Mouse (Mus musculus): ENCODE data around the gene Dlgap1. TPM values are rescaled to one million over a fixed set of nuclear protein-coding genes. Genes with fewer than 3 reads are reported as not detected.

Dlgap1 gene
- polyA plus RNA-seq, 1 experiment: 0.26 TPM

DNA sequence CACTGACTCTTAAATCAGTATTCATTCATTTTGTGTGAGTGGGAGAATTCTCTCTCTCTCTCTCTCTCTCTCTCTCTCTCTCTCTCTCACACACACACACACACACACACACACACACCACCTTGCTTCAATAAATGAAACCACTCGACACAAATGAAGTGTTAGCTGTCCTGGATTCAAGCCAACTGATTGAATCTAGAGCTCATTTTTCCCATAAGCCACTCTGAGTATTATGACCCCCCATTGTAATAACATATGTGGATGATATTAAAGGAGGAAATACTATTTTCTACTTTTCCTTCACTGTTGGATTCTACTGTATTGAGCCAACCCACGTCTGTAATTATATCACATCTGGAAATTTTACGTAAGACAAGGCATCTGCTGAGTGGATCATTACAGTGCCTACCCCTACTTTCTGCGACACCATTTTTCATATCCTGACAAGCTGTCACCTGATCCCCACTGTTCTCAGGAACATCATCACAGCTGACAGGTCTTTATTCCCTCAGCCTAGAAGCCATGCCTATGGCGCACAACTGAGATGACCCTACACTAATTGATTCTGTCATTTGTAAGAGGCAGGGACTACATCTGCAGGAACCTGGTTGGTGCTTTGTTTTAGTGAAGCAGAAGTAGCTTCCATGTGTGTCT is 645.7 kb downstream of the Dlgap1 start:
- Histone ChIP-seq H3K27ac (ENCODE audit: insufficient read depth, low read length) (no peak overlapping the region), H3K4me3 (ENCODE audit: insufficient read depth, low read length) (no peak overlapping the region), H3K4me1 (ENCODE audit: control insufficient read depth, insufficient read depth, low read length) (no peaks in the 10 kb centered on the region)
- no peak for TF ChIP-seq CTCF (IDR thresholded peaks at IDR 0.05; ENCODE audit: borderline replicate concordance, insufficient read depth, low read length)
- TF ChIP-seq POLR2A (IDR thresholded peaks at IDR 0.05; ENCODE audit: low read depth, low read length): no peak

DNA sequence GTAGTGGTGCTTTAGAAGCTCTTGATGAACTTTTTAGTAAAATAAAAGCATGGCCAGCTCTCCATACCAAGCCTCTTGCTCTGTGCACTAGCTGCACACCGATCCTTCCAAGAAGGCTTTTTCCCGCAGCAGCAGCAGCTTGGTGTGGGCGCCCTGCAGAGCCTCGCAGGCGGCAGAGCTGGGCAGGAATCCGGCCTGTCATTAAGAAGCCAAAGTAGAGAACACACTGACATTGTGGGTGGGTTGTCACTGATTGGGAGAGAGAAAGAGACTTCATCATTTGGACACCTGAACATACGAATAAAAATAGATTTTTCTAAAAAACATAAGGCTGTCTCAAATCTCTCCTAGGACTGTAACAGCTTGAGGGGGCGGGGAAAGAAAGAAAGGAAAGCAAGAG is 653.6 kb downstream of the Dlgap1 start:
- Histone ChIP-seq H3K27ac (ENCODE audit: insufficient read depth, low read length) (no peak overlapping the region), H3K4me1 (ENCODE audit: control insufficient read depth, insufficient read depth, low read length) (no peaks in the 10 kb centered on the region), H3K4me3 (ENCODE audit: insufficient read depth, low read length) (no peak overlapping the region)
- TF ChIP-seq CTCF (IDR thresholded peaks at IDR 0.05; ENCODE audit: borderline replicate concordance, insufficient read depth, low read length) (no peak), POLR2A (IDR thresholded peaks at IDR 0.05; ENCODE audit: low read depth, low read length) (no peak)

DNA sequence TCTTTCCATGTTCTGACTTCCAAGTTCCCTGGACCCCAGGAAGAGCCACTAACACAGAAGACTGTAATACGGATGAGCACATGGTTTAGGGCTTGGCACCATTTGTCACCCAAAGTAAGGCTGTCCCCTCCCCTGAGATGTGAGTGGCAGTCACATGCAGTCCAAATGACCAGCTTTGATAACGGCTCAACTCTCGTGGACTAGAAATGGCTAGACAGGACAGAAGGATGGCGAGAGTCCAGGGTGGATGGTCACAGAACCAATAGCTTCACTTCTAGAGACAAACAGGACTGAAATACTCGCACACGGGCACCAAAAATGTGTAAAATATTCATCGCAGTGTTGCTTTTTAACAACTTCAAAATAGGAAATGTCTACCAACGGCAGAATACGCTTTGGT is 657.5 kb downstream of the Dlgap1 start:
- Histone ChIP-seq H3K4me3 (ENCODE audit: insufficient read depth, low read length) (no peak overlapping the region), H3K4me1 (ENCODE audit: control insufficient read depth, insufficient read depth, low read length) (no peaks in the 10 kb centered on the region), H3K27ac (ENCODE audit: insufficient read depth, low read length) (no peak overlapping the region)
- no peak for TF ChIP-seq POLR2A (IDR thresholded peaks at IDR 0.05; ENCODE audit: low read depth, low read length)
- no peak for TF ChIP-seq CTCF (IDR thresholded peaks at IDR 0.05; ENCODE audit: borderline replicate concordance, insufficient read depth, low read length)

DNA sequence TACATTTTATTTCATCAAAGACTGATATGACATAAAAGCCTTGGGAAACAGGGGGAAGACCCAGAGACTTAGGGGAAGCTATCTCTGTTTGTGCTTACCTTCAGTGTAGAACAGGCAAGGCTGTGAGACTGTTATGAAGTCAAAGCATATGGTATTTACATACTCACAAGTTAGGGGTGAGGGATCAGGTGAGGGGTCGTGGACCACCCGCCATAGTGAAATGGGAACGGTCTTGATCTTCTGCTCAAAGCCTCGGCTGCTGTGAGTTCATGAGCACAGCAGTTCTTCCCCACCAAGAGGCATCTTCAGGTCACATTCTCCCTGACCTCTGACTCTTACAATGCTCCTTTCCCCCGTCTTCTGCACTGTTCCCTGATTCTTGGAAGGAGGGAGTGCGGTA is 658.1 kb downstream of the Dlgap1 start:
- TF ChIP-seq CTCF (IDR thresholded peaks at IDR 0.05; ENCODE audit: borderline replicate concordance, insufficient read depth, low read length): no peak
- TF ChIP-seq POLR2A (IDR thresholded peaks at IDR 0.05; ENCODE audit: low read depth, low read length): no peak
- Histone ChIP-seq H3K4me3 (ENCODE audit: insufficient read depth, low read length) (no peak overlapping the region), H3K27ac (ENCODE audit: insufficient read depth, low read length) (no peak overlapping the region), H3K4me1 (ENCODE audit: control insufficient read depth, insufficient read depth, low read length) (no peaks in the 10 kb centered on the region)

DNA sequence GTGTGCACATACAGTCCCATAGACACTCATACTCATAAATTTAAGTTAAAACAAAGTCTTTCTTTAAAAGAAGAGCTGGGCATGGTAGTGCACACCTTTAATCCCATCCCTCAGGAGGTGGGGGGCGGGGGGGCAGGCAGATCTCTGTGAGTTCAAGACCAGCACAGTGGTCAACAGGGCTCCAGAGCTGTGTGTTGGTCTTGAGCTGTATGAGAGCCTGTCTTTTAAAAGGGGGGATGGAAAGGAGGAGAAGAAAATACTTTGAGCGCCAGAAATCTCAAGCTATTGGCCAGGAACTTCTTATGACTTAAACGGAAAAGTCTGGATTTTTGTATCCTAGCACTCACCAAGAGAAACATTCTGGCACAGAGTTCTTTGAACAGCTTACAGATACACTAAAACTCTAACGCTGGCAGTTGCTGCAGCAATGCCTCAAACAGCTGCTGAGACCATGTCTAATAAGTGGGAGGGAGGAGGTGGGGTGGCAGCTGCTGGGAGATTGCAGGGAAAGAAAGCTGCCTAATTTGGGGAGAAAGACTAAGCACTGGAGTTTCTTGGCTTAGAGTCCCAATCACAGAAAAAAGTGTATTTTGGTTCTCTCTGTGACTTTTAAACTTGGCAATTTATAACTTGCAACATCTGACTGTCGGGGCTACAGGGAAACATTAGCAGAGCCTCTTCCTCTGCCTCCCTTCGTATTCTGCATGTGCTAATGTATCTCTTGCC is 660.9 kb downstream of the Dlgap1 start:
- Histone ChIP-seq H3K4me1 (ENCODE audit: control insufficient read depth, insufficient read depth, low read length) (no peaks in the 10 kb centered on the region), H3K4me3 (ENCODE audit: insufficient read depth, low read length) (no peak overlapping the region), H3K27ac (ENCODE audit: insufficient read depth, low read length) (no peak overlapping the region; the same call in 1 of the 2 replicates)
- TF ChIP-seq CTCF (IDR thresholded peaks at IDR 0.05; ENCODE audit: borderline replicate concordance, insufficient read depth, low read length) (no peak), POLR2A (IDR thresholded peaks at IDR 0.05; ENCODE audit: low read depth, low read length) (no peak)

DNA sequence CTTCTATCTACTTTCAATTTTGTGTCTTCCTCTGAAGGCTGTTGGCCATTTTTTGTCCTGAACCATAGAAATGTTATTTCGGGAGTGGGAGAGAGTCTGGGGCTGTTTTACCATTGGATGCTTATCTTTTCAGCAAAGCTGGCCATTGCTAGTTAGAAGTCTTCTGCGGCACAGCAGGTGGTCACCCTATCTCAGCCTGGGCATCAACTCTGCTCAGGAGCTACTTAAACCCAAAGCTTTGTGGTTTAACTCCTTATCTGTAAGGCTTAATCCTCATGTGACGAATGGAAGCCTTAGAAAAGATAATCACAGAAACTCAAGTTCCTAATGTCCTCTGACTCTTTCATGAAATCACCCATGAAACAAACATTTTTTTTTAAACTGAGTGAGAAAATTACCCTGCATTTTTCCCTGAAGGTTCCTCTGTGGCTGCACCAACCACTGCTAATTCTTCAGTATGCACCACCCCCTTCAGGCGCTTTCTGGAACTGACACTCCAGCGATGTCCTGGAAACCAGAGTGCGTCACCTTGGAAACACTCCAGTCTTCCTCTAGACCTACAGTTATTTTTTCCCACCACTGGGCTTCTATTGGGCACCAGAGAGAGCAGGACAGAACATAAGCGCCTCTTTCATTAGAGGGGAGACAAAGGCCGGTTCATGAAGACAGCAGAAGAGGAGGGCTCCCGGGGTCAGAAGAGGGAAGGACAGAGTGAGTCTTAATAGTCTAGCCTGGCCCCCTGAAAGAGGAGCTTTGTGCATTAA is 664.5 kb downstream of the Dlgap1 start:
- H3K4me1 ChIP-seq (ENCODE audit: control insufficient read depth, insufficient read depth, low read length): no peaks in the 10 kb centered on the region
- no peak overlapping the region for H3K27ac ChIP-seq (ENCODE audit: insufficient read depth, low read length)
- H3K4me3 ChIP-seq (ENCODE audit: insufficient read depth, low read length): no peak overlapping the region
- TF ChIP-seq POLR2A (IDR thresholded peaks at IDR 0.05; ENCODE audit: low read depth, low read length): no peak
- peak; percentile 50; the same call in 1 of the 2 replicates for TF ChIP-seq CTCF (IDR thresholded peaks at IDR 0.05; ENCODE audit: borderline replicate concordance, insufficient read depth, low read length)

DNA sequence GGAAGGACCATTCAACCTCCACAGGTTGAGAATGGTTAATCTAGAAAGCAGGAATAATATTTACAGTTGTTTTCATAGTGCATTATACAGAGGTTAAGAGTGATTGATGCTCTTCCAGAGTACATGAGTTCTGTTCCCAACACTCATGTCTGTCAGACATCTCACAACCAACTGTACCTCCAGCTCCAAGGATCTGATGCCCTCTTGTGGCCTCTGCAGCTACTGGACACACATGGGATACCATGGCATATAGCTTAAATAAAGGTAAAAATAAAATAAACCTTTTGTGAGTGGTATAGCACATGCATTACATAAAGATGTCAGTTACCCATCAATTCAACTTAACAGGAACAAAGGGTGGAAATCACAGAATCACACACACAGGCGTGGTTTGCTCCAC is 674.3 kb downstream of the Dlgap1 start:
- H3K4me3 ChIP-seq (ENCODE audit: insufficient read depth, low read length): no peak overlapping the region
- TF ChIP-seq POLR2A (IDR thresholded peaks at IDR 0.05; ENCODE audit: low read depth, low read length) (no peak), CTCF (IDR thresholded peaks at IDR 0.05; ENCODE audit: borderline replicate concordance, insufficient read depth, low read length) (no peak)
- no peaks in the 10 kb centered on the region for H3K4me1 ChIP-seq (ENCODE audit: control insufficient read depth, insufficient read depth, low read length)
- H3K27ac ChIP-seq (ENCODE audit: insufficient read depth, low read length): no peak overlapping the region

DNA sequence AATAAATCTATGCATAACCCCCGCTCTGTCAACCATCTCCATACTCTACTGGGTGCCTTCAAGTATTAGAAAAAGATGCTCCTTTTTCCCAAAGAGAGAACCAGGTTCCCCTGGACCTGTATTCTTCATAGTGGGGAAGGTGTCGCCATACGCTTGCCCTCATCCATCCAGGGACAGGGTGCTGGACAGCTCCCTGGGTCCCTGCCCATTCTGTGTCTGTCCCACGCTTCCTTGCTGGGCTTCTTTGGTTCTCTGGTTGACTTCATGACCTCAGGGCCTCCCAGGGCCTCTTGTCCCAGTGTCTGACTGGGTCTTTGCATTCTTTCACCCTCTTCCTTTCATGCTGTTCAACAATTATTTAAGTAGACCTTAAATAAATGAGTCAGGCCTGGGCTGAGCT is 677.8 kb downstream of the Dlgap1 start:
- no peaks in the 10 kb centered on the region for H3K4me1 ChIP-seq (ENCODE audit: control insufficient read depth, insufficient read depth, low read length)
- H3K4me3 ChIP-seq (ENCODE audit: insufficient read depth, low read length): no peak overlapping the region
- TF ChIP-seq CTCF (IDR thresholded peaks at IDR 0.05; ENCODE audit: borderline replicate concordance, insufficient read depth, low read length): no peak
- TF ChIP-seq POLR2A (IDR thresholded peaks at IDR 0.05; ENCODE audit: low read depth, low read length): no peak
- H3K27ac ChIP-seq (ENCODE audit: insufficient read depth, low read length): no peak overlapping the region

DNA sequence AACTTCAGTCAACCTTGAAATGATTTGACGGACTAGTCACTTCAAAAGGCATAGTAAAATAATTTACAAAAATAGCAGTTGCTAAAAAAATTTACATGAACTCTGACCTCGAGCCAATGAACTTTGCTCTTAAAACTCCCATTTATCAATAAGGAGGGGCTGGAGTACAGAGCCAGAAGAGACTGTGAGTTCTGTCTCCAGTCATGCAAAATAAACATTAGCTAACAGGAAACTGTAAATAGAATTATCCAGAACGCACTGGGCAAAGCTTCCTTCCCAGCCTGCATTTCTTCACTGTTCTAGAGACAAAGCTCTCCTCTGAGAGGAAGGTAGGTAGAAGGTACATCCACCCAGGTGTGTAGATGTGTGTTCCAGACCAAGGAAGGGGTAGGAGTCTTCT is 692.5 kb downstream of the Dlgap1 start:
- TF ChIP-seq CTCF (IDR thresholded peaks at IDR 0.05; ENCODE audit: borderline replicate concordance, insufficient read depth, low read length) (no peak), POLR2A (IDR thresholded peaks at IDR 0.05; ENCODE audit: low read depth, low read length) (no peak)
- Histone ChIP-seq H3K4me1 (ENCODE audit: control insufficient read depth, insufficient read depth, low read length) (no peaks in the 10 kb centered on the region), H3K4me3 (ENCODE audit: insufficient read depth, low read length) (no peak overlapping the region), H3K27ac (ENCODE audit: insufficient read depth, low read length) (no peak overlapping the region)

DNA sequence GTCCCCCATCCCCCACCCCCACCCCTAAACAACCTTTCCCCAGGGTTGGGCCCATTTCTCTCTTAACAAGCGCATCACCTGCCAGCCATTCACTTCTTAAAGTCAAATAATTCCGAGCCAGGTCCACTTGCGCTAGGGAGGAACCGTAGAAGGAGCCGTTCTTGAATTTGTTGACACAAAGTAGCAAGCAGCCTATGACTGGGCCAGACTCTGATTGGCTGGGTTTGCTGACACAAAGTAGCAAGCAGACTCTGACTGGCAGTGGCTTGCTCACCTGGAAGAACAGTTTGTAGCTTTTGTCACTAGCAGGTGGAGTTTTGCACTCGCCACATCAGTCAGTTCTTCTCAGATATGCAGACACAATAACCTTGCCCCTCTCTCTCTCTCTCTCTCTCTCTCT is 695.1 kb downstream of the Dlgap1 start:
- Histone ChIP-seq H3K27ac (ENCODE audit: insufficient read depth, low read length) (no peak overlapping the region), H3K4me1 (ENCODE audit: control insufficient read depth, insufficient read depth, low read length) (no peaks in the 10 kb centered on the region), H3K4me3 (ENCODE audit: insufficient read depth, low read length) (no peak overlapping the region)
- TF ChIP-seq CTCF (IDR thresholded peaks at IDR 0.05; ENCODE audit: borderline replicate concordance, insufficient read depth, low read length) (no peak), POLR2A (IDR thresholded peaks at IDR 0.05; ENCODE audit: low read depth, low read length) (no peak)

All from embryonic fibroblast, embryonic 13.5 days (primary cell).